In genomic region chr16:11254723-11255164, GRCm38 (mm10) we compare ENCODE assay signal across 7 mouse cellular contexts. TPM values are rescaled to one million over a fixed set of nuclear protein-coding genes. Genes with fewer than 3 reads are reported as not detected.
DNase-seq lines count a peak whose midpoint lies in the region; ATAC-seq and TF ChIP-seq lines count a peak whose summit lies in the region.

No protein-coding gene starts in this region.

- WGBS in lung, adult 2 months, result 13% methylated on average over 10 of the region's 10 CpGs
- WGBS in intestine, postnatal 0 days, result 8% methylated on average over 10 of the region's 10 CpGs
- WGBS in neural tube, embryonic 15.5 days, result 8% methylated on average over 10 of the region's 10 CpGs

- TF ChIP-seq CTCF in lung, adult 2 months (IDR thresholded peaks at IDR 0.05; ENCODE audit: insufficient read depth, low read length), result no peak
- no peak for TF ChIP-seq CTCF in embryonic fibroblast, embryonic 13.5 days (IDR thresholded peaks at IDR 0.05; ENCODE audit: borderline replicate concordance, insufficient read depth, low read length)
- TF ChIP-seq CTCF in intestine, postnatal 0 days (IDR thresholded peaks at IDR 0.05; ENCODE audit: low read depth), result no peak

- TF ChIP-seq POLR2A in lung, adult 2 months (IDR thresholded peaks at IDR 0.05; ENCODE audit: borderline replicate concordance, extremely low read depth, low read depth, low read length), result no peak
- no peak for TF ChIP-seq POLR2A in embryonic fibroblast, embryonic 13.5 days (IDR thresholded peaks at IDR 0.05; ENCODE audit: low read depth, low read length)

- H3K27me3 ChIP-seq in intestine, postnatal 0 days (replicated peaks; ENCODE audit: control insufficient read depth, insufficient read depth, low read length), result no peaks in the 10 kb centered on the region
- H3K27me3 ChIP-seq in neural tube, embryonic 15.5 days (replicated peaks), result no peaks in the 10 kb centered on the region

- H3K4me2 ChIP-seq in intestine, postnatal 0 days (replicated peaks; ENCODE audit: low read depth), result peak overlapping the region; percentile 78
- H3K4me2 ChIP-seq in neural tube, embryonic 15.5 days, result peak overlapping the region; percentile 59

- H3K9me3 ChIP-seq in intestine, postnatal 0 days (ENCODE audit: control insufficient read depth), result no peaks in the 10 kb centered on the region
- H3K9me3 ChIP-seq in neural tube, embryonic 15.5 days (replicated peaks), result no peaks in the 10 kb centered on the region

- peak overlapping the region; percentile 97 for H3K27ac ChIP-seq in embryonic fibroblast, embryonic 13.5 days (ENCODE audit: insufficient read depth, low read length)
- H3K27ac ChIP-seq in intestine, postnatal 0 days (ENCODE audit: low read depth, low read length), result peak overlapping the region; percentile 98
- H3K27ac ChIP-seq in neural tube, embryonic 15.5 days (replicated peaks), result peak overlapping the region; percentile 89

- DNase-seq in lung, adult 2 months, result no peak
- no peak for DNase-seq in lung, postnatal 4 days
- no peak for DNase-seq in adrenal gland, postnatal 36 days

- peak overlapping the region; percentile 59 for H3K4me3 ChIP-seq in lung, adult 2 months (replicated peaks; ENCODE audit: extremely low read depth, low read depth, low read length)
- H3K4me3 ChIP-seq in embryonic fibroblast, embryonic 13.5 days (ENCODE audit: insufficient read depth, low read length), result peak overlapping the region; percentile 68
- H3K4me3 ChIP-seq in intestine, postnatal 0 days (ENCODE audit: low read depth, low read length), result peak overlapping the region; percentile 98
- H3K4me3 ChIP-seq in neural tube, embryonic 15.5 days (replicated peaks), result peak overlapping the region; percentile 99

- no peak for ATAC-seq in intestine, postnatal 0 days
- ATAC-seq in neural tube, embryonic 15.5 days (ENCODE audit: low FRiP score), result peak; percentile 9; the same call in 1 of the 2 replicates
- no peak for ATAC-seq in cerebellum, adult (ENCODE audit: insufficient number of reproducible peaks, low FRiP score, low TSS enrichment)

- H3K36me3 ChIP-seq in intestine, postnatal 0 days (ENCODE audit: control insufficient read depth, insufficient read depth), result no peaks in the 10 kb centered on the region
- H3K36me3 ChIP-seq in neural tube, embryonic 15.5 days, result no peaks in the 10 kb centered on the region

- H3K9ac ChIP-seq in intestine, postnatal 0 days (ENCODE audit: low read depth, low read length), result peak overlapping the region; percentile 96
- peak overlapping the region; percentile 54 for H3K9ac ChIP-seq in neural tube, embryonic 15.5 days (replicated peaks)

- H3K4me1 ChIP-seq in lung, adult 2 months (ENCODE audit: control insufficient read depth, insufficient read depth, low read length), result peaks cover 6% of the 10 kb centered on the region
- H3K4me1 ChIP-seq in embryonic fibroblast, embryonic 13.5 days (ENCODE audit: control insufficient read depth, insufficient read depth, low read length), result no peaks in the 10 kb centered on the region
- H3K4me1 ChIP-seq in intestine, postnatal 0 days (replicated peaks; ENCODE audit: control insufficient read depth, insufficient read depth, low read length), result no peaks in the 10 kb centered on the region; the same call in 1 of the 2 replicates
- H3K4me1 ChIP-seq in neural tube, embryonic 15.5 days, result peaks cover 22% of the 10 kb centered on the region

RNA-seq across cellular contexts. Expression of gene Gspt1, which starts 0.6 kb away (rescaled TPM):
- 23.5 and 33.7 TPM in 2 replicates for polyA plus RNA-seq in lung, adult 2 months (2012; rRNA removed)
- polyA plus RNA-seq in embryonic fibroblast, embryonic 13.5 days (2011; ENCODE audit: insufficient read length, low read depth, missing spikeins), result 241 and 246 TPM in 2 replicates
- polyA plus RNA-seq in intestine, postnatal 0 days (2015; fragmentation: Nextera tagmentation; extraction: Ambion mirVana), result 47.3 and 48.4 TPM in 2 replicates
- polyA plus RNA-seq in neural tube, embryonic 15.5 days (2015; fragmentation: Nextera tagmentation; extraction: Ambion mirVana), result 48.4 and 52.1 TPM in 2 replicates
- total RNA-seq in adrenal gland, postnatal 36 days (2021), result 100 to 1,000 TPM; 132 to 133 TPM

RNA-seq across cellular contexts. Expression of gene Rsl1d1, which starts 51.6 kb away (rescaled TPM):
- 3.7 and 6.0 TPM in 2 replicates for polyA plus RNA-seq in lung, adult 2 months (2012; rRNA removed)
- polyA plus RNA-seq in embryonic fibroblast, embryonic 13.5 days (2011; ENCODE audit: insufficient read length, low read depth, missing spikeins), result 190 and 238 TPM in 2 replicates
- 61.1 and 65.5 TPM in 2 replicates for polyA plus RNA-seq in intestine, postnatal 0 days (2015; fragmentation: Nextera tagmentation; extraction: Ambion mirVana)
- polyA plus RNA-seq in neural tube, embryonic 15.5 days (2015; fragmentation: Nextera tagmentation; extraction: Ambion mirVana), result 119 and 140 TPM in 2 replicates
- 10 to 100 TPM; 79.0 to 82.0 TPM for total RNA-seq in adrenal gland, postnatal 36 days (2021)

RNA-seq across cellular contexts. Expression of gene Tnfrsf17, which starts 58.9 kb away (rescaled TPM):
- polyA plus RNA-seq in lung, adult 2 months (2012; rRNA removed), result 0.36 and 0.41 TPM in 2 replicates
- polyA plus RNA-seq in embryonic fibroblast, embryonic 13.5 days (2011; ENCODE audit: insufficient read length, low read depth, missing spikeins), result not detected in 2 replicates
- not detected in 2 replicates for polyA plus RNA-seq in intestine, postnatal 0 days (2015; fragmentation: Nextera tagmentation; extraction: Ambion mirVana)
- polyA plus RNA-seq in neural tube, embryonic 15.5 days (2015; fragmentation: Nextera tagmentation; extraction: Ambion mirVana), result 0.19 TPM in 1 of 2 replicates, not detected in the other
- not detected for total RNA-seq in adrenal gland, postnatal 36 days (2021)
